Mouse (Mus musculus) limb, embryonic 14.5 days (tissue): ENCODE measurements around the gene Pla2g12b. TPM values are rescaled to one million over a fixed set of nuclear protein-coding genes. Genes with fewer than 3 reads are reported as not detected.

Experiments
- ATAC-seq: fragments of 200-750 bp; cut with Nextera tagmentation; 2 replicates; pipeline ENCODE4 v1.8.0; 2017; ENCODE audit warnings: low read depth, moderate number of reproducible peaks, moderate TSS enrichment; ENCODE audit not compliant: low FRiP score
- DNase-seq: peaks from one replicate; pipeline ENCODE4 v3.0.0-alpha.2; 2015; ENCODE audit warnings: low spot score
- H3K27ac ChIP-seq: fragments of 300-500 bp; sonication (generic); replicated peaks from 2 replicates; pipeline ENCODE4 v1.5.1; 2014; ENCODE audit warnings: low read depth, mild to moderate bottlenecking, low read length, moderate library complexity, mixed read lengths
- H3K27me3 ChIP-seq: fragments of 300-500 bp; sonication (generic); 2 replicates; pipeline ENCODE4 v1.6.1; 2014; ENCODE audit warnings: low read length, mixed read lengths; ENCODE audit not compliant: control insufficient read depth, insufficient read depth
- H3K36me3 ChIP-seq: fragments of 300-500 bp; sonication (generic); 2 replicates; pipeline ENCODE4 v1.6.1; 2014; ENCODE audit warnings: mild to moderate bottlenecking, low read length, moderate library complexity, mixed read lengths; ENCODE audit not compliant: control insufficient read depth, insufficient read depth
- H3K4me1 ChIP-seq: fragments of 300-500 bp; sonication (generic); 2 replicates; pipeline ENCODE4 v1.6.1; 2014; ENCODE audit warnings: antibody characterized with exemption, low read length, mixed read lengths; ENCODE audit not compliant: control insufficient read depth, insufficient read depth
- H3K4me2 ChIP-seq: fragments of 300-500 bp; sonication (generic); replicated peaks from 2 replicates; pipeline ENCODE4 v1.6.1; 2014; ENCODE audit warnings: low read depth, mild to moderate bottlenecking, low read length, moderate library complexity; ENCODE audit not compliant: severe bottlenecking
- H3K4me3 ChIP-seq: fragments of 300-500 bp; sonication (generic); replicated peaks from 2 replicates; pipeline ENCODE4 v1.5.1; 2014; ENCODE audit warnings: low read length
- H3K9ac ChIP-seq: fragments of 300-500 bp; sonication (generic); 2 replicates; pipeline ENCODE4 v1.6.1; 2014; ENCODE audit warnings: mild to moderate bottlenecking, low read depth, low read length, moderate library complexity; ENCODE audit not compliant: severe bottlenecking
- H3K9me3 ChIP-seq: fragments of 300-500 bp; sonication (generic); 2 replicates; pipeline ENCODE4 v1.6.1; 2016; ENCODE audit warnings: low read length; ENCODE audit not compliant: control insufficient read depth
- POLR2A ChIP-seq: fragments of 200-500 bp; IDR thresholded peaks from 2 replicates; pipeline ENCODE4 v1.8.0; 2012; ENCODE audit warnings: inconsistent platforms, mild to moderate bottlenecking, moderate library complexity, borderline replicate concordance; ENCODE audit not compliant: insufficient read depth, insufficient read length; ENCODE audit errors: extremely low read depth
- WGBS: fragments of 180-500 bp; shearing (Covaris S2); extraction: QIAGEN DNeasy Blood & Tissue Kit; methylation state at CpG from one replicate; pipeline ENCODE4 v1.1.7; 2014; 5-methylcytosine and 5-hydroxymethylcytosine counted together
- polyA plus RNA-seq, 2 experiments: library from polyadenylated mRNA; depleted of rRNA in 1 of 2; stranded (reverse) in 1 of 2; unstranded in 1 of 2; fragments of >200 nt; fragmentation: Nextera tagmentation in 1 of 2; extraction: Ambion mirVana in 1 of 2; gene quantifications; 2 replicates each; pipeline versions ENCODE4 v1.2.1 to v1.2.3; 2012 to 2014

Pla2g12b gene
- polyA plus RNA-seq (2012; rRNA removed) (not detected in 2 replicates), polyA plus RNA-seq (2014; fragmentation: Nextera tagmentation; extraction: Ambion mirVana) (not detected in 2 replicates)

- WGBS, result 72% methylated on average over 21 of the region's 21 CpGs
- Histone ChIP-seq H3K4me1 (no peaks in the 10 kb centered on the region), H3K9me3 (no peaks in the 10 kb centered on the region), H3K4me2 (no peak within 1 kb of the TSS), H3K4me3 (no peak within 1 kb of the TSS), H3K27me3 (no peaks in the 10 kb centered on the region), H3K36me3 (no peaks in the 10 kb centered on the region), H3K27ac (no peak within 1 kb of the TSS), H3K9ac (no peak within 1 kb of the TSS)
- no peak for TF ChIP-seq POLR2A
- no peak for ATAC-seq
- no peak for DNase-seq
Observed at GRCm38 (mm10) chr10:59402899-59403792, at the start of gene Pla2g12b. Pla2g12b (plus strand) TSS chr10:59403660.

GRCm38 (mm10) chr10:59354120-59354519 lies 49.3 kb upstream of the Pla2g12b start:
- TF ChIP-seq POLR2A, result no peak
- Histone ChIP-seq H3K27ac (no peak overlapping the region), H3K27me3 (no peaks in the 10 kb centered on the region), H3K36me3 (peaks cover 79% of the 10 kb centered on the region), H3K4me1 (no peaks in the 10 kb centered on the region), H3K4me2 (no peak overlapping the region), H3K9ac (no peak overlapping the region), H3K9me3 (no peaks in the 10 kb centered on the region), H3K4me3 (no peak overlapping the region)
- 90% methylated on average over 12 of the region's 12 CpGs for WGBS
- DNase-seq (no peak), ATAC-seq (no peak)

- WGBS, result 72% methylated on average over 8 of the region's 8 CpGs
- DNase-seq, result no peak
- peaks cover 79% of the 10 kb centered on the region for H3K36me3 ChIP-seq
Observed at GRCm38 (mm10) chr10:59355020-59355419, 48.4 kb upstream of the Pla2g12b start.

GRCm38 (mm10) chr10:59358744-59359143 lies 44.7 kb upstream of the Pla2g12b start:
- Histone ChIP-seq H3K27ac (no peak overlapping the region), H3K4me3 (no peak overlapping the region), H3K4me2 (no peak overlapping the region), H3K9ac (no peak overlapping the region), H3K27me3 (no peaks in the 10 kb centered on the region), H3K36me3 (peaks cover 80% of the 10 kb centered on the region), H3K9me3 (no peaks in the 10 kb centered on the region), H3K4me1 (no peaks in the 10 kb centered on the region)
- DNase-seq (no peak), ATAC-seq (no peak)
- 89% methylated on average over 4 of the region's 4 CpGs for WGBS
- TF ChIP-seq POLR2A, result no peak

More at GRCm38 (mm10) chr10:59355020-59355419, 48.4 kb upstream of the Pla2g12b start:
- TF ChIP-seq POLR2A, result no peak
- H3K27ac ChIP-seq, result no peak overlapping the region
- H3K9me3 ChIP-seq, result no peaks in the 10 kb centered on the region
- H3K27me3 ChIP-seq, result no peaks in the 10 kb centered on the region
- no peak overlapping the region for H3K9ac ChIP-seq
- no peak overlapping the region for H3K4me3 ChIP-seq
- no peak overlapping the region for H3K4me2 ChIP-seq
- H3K4me1 ChIP-seq, result no peaks in the 10 kb centered on the region
- ATAC-seq, result no peak

GRCm38 (mm10) chr10:59363208-59363607 lies 40.3 kb upstream of the Pla2g12b start:
- TF ChIP-seq POLR2A, result no peak
- Histone ChIP-seq H3K4me2 (no peak overlapping the region), H3K27me3 (no peaks in the 10 kb centered on the region), H3K27ac (no peak overlapping the region), H3K9ac (no peak overlapping the region), H3K4me3 (no peak overlapping the region), H3K4me1 (no peaks in the 10 kb centered on the region), H3K9me3 (no peaks in the 10 kb centered on the region), H3K36me3 (peaks cover 84% of the 10 kb centered on the region)
- no peak for ATAC-seq
- WGBS, result 92% methylated on average over 2 of the region's 2 CpGs
- DNase-seq, result no peak
